Mouse (Mus musculus) embryonic facial prominence, embryonic 12.5 days (tissue): Measurements from ENCODE around the gene Glt6d1. TPM values are rescaled to one million over a fixed set of nuclear protein-coding genes. Genes with fewer than 3 reads are reported as not detected.

Experiments
- ATAC-seq: fragments of 200-750 bp; cut with Nextera tagmentation; 2 replicates; pipeline ENCODE4 v1.8.0; 2017; ENCODE audit not compliant: insufficient number of reproducible peaks, insufficient read depth, low FRiP score, low TSS enrichment
- H3K27ac ChIP-seq: fragments of 300-500 bp; sonication (generic); 2 replicates; pipeline ENCODE4 v1.5.1; 2016; ENCODE audit warnings: mild to moderate bottlenecking
- H3K27me3 ChIP-seq: fragments of 300-500 bp; sonication (generic); 2 replicates; pipeline ENCODE4 v1.6.1; 2016; ENCODE audit warnings: mild to moderate bottlenecking, moderate library complexity
- H3K36me3 ChIP-seq: fragments of 300-500 bp; sonication (generic); 2 replicates; pipeline ENCODE4 v1.6.1; 2016; ENCODE audit warnings: mild to moderate bottlenecking
- H3K4me1 ChIP-seq: fragments of 300-500 bp; sonication (generic); 2 replicates; pipeline ENCODE4 v1.6.1; 2016
- H3K4me2 ChIP-seq: fragments of 300-500 bp; sonication (generic); replicated peaks from 2 replicates; pipeline ENCODE4 v1.6.1; 2016; ENCODE audit warnings: mild to moderate bottlenecking, moderate library complexity
- H3K4me3 ChIP-seq: fragments of 300-500 bp; sonication (generic); 2 replicates; pipeline ENCODE4 v1.5.1; 2016; ENCODE audit warnings: mild to moderate bottlenecking
- H3K9ac ChIP-seq: fragments of 300-500 bp; sonication (generic); 2 replicates; pipeline ENCODE4 v1.6.1; 2016; ENCODE audit warnings: mild to moderate bottlenecking, moderate library complexity
- H3K9me3 ChIP-seq: fragments of 300-500 bp; sonication (generic); 2 replicates; pipeline ENCODE4 v1.6.1; 2016; ENCODE audit warnings: mild to moderate bottlenecking, moderate library complexity
- WGBS: fragments of 180-500 bp; shearing (Covaris S2); methylation state at CpG from one replicate; pipeline ENCODE4 v1.1.7; 2016; 5-methylcytosine and 5-hydroxymethylcytosine counted together
- polyA plus RNA-seq: library from polyadenylated mRNA; unstranded; fragments of >200 nt; fragmentation: Nextera tagmentation; extraction: Ambion mirVana; gene quantifications from 2 replicates; pipeline ENCODE4 v1.2.1, GENCODE M21; 2016

The Glt6d1 gene
- polyA plus RNA-seq, 1 experiment from 2014 or later: not detected

- Histone ChIP-seq H3K27me3 (no peaks in the 10 kb centered on the region), H3K4me2 (no peak overlapping the region), H3K9ac (no peak overlapping the region), H3K9me3 (no peaks in the 10 kb centered on the region), H3K4me1 (no peaks in the 10 kb centered on the region), H3K36me3 (no peaks in the 10 kb centered on the region), H3K4me3 (no peak overlapping the region), H3K27ac (no peak overlapping the region)
- ATAC-seq: no peak
- 74% methylated on average over 5 of the region's 5 CpGs for WGBS
These were observed 29.9 kb downstream of the Glt6d1 start for GRCm38 (mm10) chr2:25785573-25786322.

- no peaks in the 10 kb centered on the region for H3K36me3 ChIP-seq
- H3K4me1 ChIP-seq: no peaks in the 10 kb centered on the region
- no peaks in the 10 kb centered on the region for H3K9me3 ChIP-seq
- no peak for ATAC-seq
- H3K27ac ChIP-seq: no peak within 1 kb of the TSS
- no peak within 1 kb of the TSS for H3K9ac ChIP-seq
- WGBS: 86% methylated on average over 3 of the region's 3 CpGs
- no peak within 1 kb of the TSS for H3K4me2 ChIP-seq
- H3K27me3 ChIP-seq: no peaks in the 10 kb centered on the region
- no peak within 1 kb of the TSS for H3K4me3 ChIP-seq
These were observed 33.7 kb downstream of the Glt6d1 start, which contains the start of gene Gm13539 for GRCm38 (mm10) chr2:25781957-25782356. Gene Gm13539, plus strand, starts transcription at chr2:25782257.

- Histone ChIP-seq H3K27ac (no peak overlapping the region), H3K4me1 (no peaks in the 10 kb centered on the region), H3K9ac (no peak overlapping the region), H3K4me3 (no peak overlapping the region), H3K36me3 (no peaks in the 10 kb centered on the region), H3K27me3 (no peaks in the 10 kb centered on the region), H3K9me3 (no peaks in the 10 kb centered on the region), H3K4me2 (no peak overlapping the region)
- no peak for ATAC-seq
- WGBS: 71% methylated on average over 4 of the region's 4 CpGs
These were observed 34.7 kb downstream of the Glt6d1 start for GRCm38 (mm10) chr2:25780921-25781320.

- Histone ChIP-seq H3K27ac (no peak overlapping the region), H3K9me3 (no peaks in the 10 kb centered on the region), H3K4me3 (no peak overlapping the region), H3K9ac (no peak overlapping the region), H3K4me1 (no peaks in the 10 kb centered on the region), H3K27me3 (no peaks in the 10 kb centered on the region), H3K36me3 (no peaks in the 10 kb centered on the region), H3K4me2 (no peak overlapping the region)
- WGBS: 94% methylated on average over 9 of the region's 9 CpGs
- no peak for ATAC-seq
These were observed 36.6 kb downstream of the Glt6d1 start for GRCm38 (mm10) chr2:25779076-25779475.

- H3K36me3 ChIP-seq: no peaks in the 10 kb centered on the region
These were observed 38.9 kb downstream of the Glt6d1 start, which contains the start of gene Lcn11 for GRCm38 (mm10) chr2:25776717-25777116. Gene Lcn11, plus strand, starts transcription at chr2:25777017.

GRCm38 (mm10) chr2:25775991-25776390, 39.7 kb downstream of the Glt6d1 start:
- no peak overlapping the region for H3K9ac ChIP-seq
- no peak overlapping the region for H3K27ac ChIP-seq
- H3K4me1 ChIP-seq: no peaks in the 10 kb centered on the region
- no peaks in the 10 kb centered on the region for H3K27me3 ChIP-seq
- H3K9me3 ChIP-seq: no peaks in the 10 kb centered on the region
- H3K4me3 ChIP-seq: no peak overlapping the region
- H3K4me2 ChIP-seq: no peak overlapping the region
- H3K36me3 ChIP-seq: no peaks in the 10 kb centered on the region
- 59% methylated on average over 3 of the region's 3 CpGs for WGBS
- ATAC-seq: no peak

More at GRCm38 (mm10) chr2:25776717-25777116, 38.9 kb downstream of the Glt6d1 start, which contains the start of gene Lcn11:
- 82% methylated on average over 1 of the region's 1 CpGs for WGBS
- Histone ChIP-seq H3K9ac (no peak within 1 kb of the TSS), H3K4me2 (no peak within 1 kb of the TSS), H3K4me3 (no peak within 1 kb of the TSS), H3K9me3 (no peaks in the 10 kb centered on the region), H3K27ac (no peak within 1 kb of the TSS), H3K27me3 (no peaks in the 10 kb centered on the region), H3K4me1 (no peaks in the 10 kb centered on the region)
- ATAC-seq: no peak

GRCm38 (mm10) chr2:25774640-25775039, 41.0 kb downstream of the Glt6d1 start:
- Histone ChIP-seq H3K36me3 (no peaks in the 10 kb centered on the region), H3K9ac (no peak overlapping the region), H3K4me2 (no peak overlapping the region), H3K9me3 (no peaks in the 10 kb centered on the region), H3K27ac (no peak overlapping the region), H3K27me3 (no peaks in the 10 kb centered on the region), H3K4me3 (no peak overlapping the region), H3K4me1 (no peaks in the 10 kb centered on the region)
- ATAC-seq: no peak
- 73% methylated on average over 2 of the region's 2 CpGs for WGBS

- no peak overlapping the region for H3K27ac ChIP-seq
- no peak for ATAC-seq
These were observed 42.1 kb downstream of the Glt6d1 start for GRCm38 (mm10) chr2:25773507-25773906.

GRCm38 (mm10) chr2:25767764-25768163, 47.9 kb downstream of the Glt6d1 start:
- Histone ChIP-seq H3K4me3 (no peak overlapping the region), H3K4me2 (no peak overlapping the region), H3K4me1 (no peaks in the 10 kb centered on the region), H3K27ac (no peak overlapping the region), H3K9ac (no peak overlapping the region), H3K9me3 (no peaks in the 10 kb centered on the region), H3K27me3 (no peaks in the 10 kb centered on the region), H3K36me3 (no peaks in the 10 kb centered on the region)
- ATAC-seq: no peak
- 82% methylated on average over 4 of the region's 4 CpGs for WGBS

More at GRCm38 (mm10) chr2:25773507-25773906, 42.1 kb downstream of the Glt6d1 start:
- Histone ChIP-seq H3K9ac (no peak overlapping the region), H3K27me3 (no peaks in the 10 kb centered on the region), H3K4me3 (no peak overlapping the region), H3K4me1 (no peaks in the 10 kb centered on the region), H3K4me2 (no peak overlapping the region), H3K9me3 (no peaks in the 10 kb centered on the region), H3K36me3 (no peaks in the 10 kb centered on the region)
- 89% methylated on average over 2 of the region's 2 CpGs for WGBS

- 48% methylated on average over 2 of the region's 2 CpGs for WGBS
- H3K27me3 ChIP-seq: no peaks in the 10 kb centered on the region
- H3K36me3 ChIP-seq: no peaks in the 10 kb centered on the region
- no peak within 1 kb of the TSS for H3K27ac ChIP-seq
- no peaks in the 10 kb centered on the region for H3K4me1 ChIP-seq
- no peaks in the 10 kb centered on the region for H3K9me3 ChIP-seq
- ATAC-seq: no peak
- no peak within 1 kb of the TSS for H3K4me3 ChIP-seq
- H3K4me2 ChIP-seq: no peak within 1 kb of the TSS
- H3K9ac ChIP-seq: no peak within 1 kb of the TSS
These were observed 50.4 kb downstream of the Glt6d1 start, which contains the start of gene Lcn3 for GRCm38 (mm10) chr2:25765269-25765668. Gene Lcn3, plus strand, starts transcription at chr2:25765569.

- H3K27ac ChIP-seq: no peak overlapping the region
- no peak for ATAC-seq
- H3K36me3 ChIP-seq: no peaks in the 10 kb centered on the region
- H3K9me3 ChIP-seq: no peaks in the 10 kb centered on the region
- no peak overlapping the region for H3K9ac ChIP-seq
- WGBS: 13% methylated on average over 4 of the region's 4 CpGs
- no peaks in the 10 kb centered on the region for H3K27me3 ChIP-seq
- no peaks in the 10 kb centered on the region for H3K4me1 ChIP-seq
- no peak overlapping the region for H3K4me3 ChIP-seq
- no peak overlapping the region for H3K4me2 ChIP-seq
These were observed 57.5 kb downstream of the Glt6d1 start for GRCm38 (mm10) chr2:25758064-25758625.

GRCm38 (mm10) chr2:25754201-25754600, 61.4 kb downstream of the Glt6d1 start:
- WGBS: 100% methylated on average over 1 of the region's 1 CpGs
- Histone ChIP-seq H3K4me2 (no peak overlapping the region), H3K27ac (no peak overlapping the region), H3K27me3 (no peaks in the 10 kb centered on the region), H3K9ac (no peak overlapping the region), H3K36me3 (no peaks in the 10 kb centered on the region), H3K4me1 (no peaks in the 10 kb centered on the region), H3K9me3 (no peaks in the 10 kb centered on the region), H3K4me3 (no peak overlapping the region)
- no peak for ATAC-seq
